ENCODE assay signal across 8 mouse cellular contexts in genomic region chr2:118899981-118900825, GRCm38 (mm10). TPM values are rescaled to one million over a fixed set of nuclear protein-coding genes. Genes with fewer than 3 reads are reported as not detected.
DNase-seq lines count a peak whose midpoint lies in the region; ATAC-seq and TF ChIP-seq lines count a peak whose summit lies in the region.

Gene Bahd1 (plus strand): TSS chr2:118900377.

- peak within 1 kb of the TSS; percentile 86 for H3K9ac ChIP-seq in MEL (ENCODE audit: control insufficient read depth, low read depth, low read length, poor library complexity, severe bottlenecking)
- H3K9ac ChIP-seq in heart, embryonic 12.5 days: peak within 1 kb of the TSS; percentile 90

- TF ChIP-seq EP300 in MEL (IDR thresholded peaks at IDR 0.05; ENCODE audit: low read depth in 1 of 2, low read length in 2 of 2): no peak

- H3K27ac ChIP-seq in MEL (ENCODE audit: control insufficient read depth, low read depth, low read length): peak within 1 kb of the TSS; percentile 21
- no peak within 1 kb of the TSS for H3K27ac ChIP-seq in heart, embryonic 12.5 days (ENCODE audit: poor library complexity, severe bottlenecking)
- H3K27ac ChIP-seq in olfactory bulb, adult 2 months (ENCODE audit: insufficient read depth, low read depth, low read length): peak within 1 kb of the TSS; percentile 52; the same call in 1 of the 2 replicates

- H3K27me3 ChIP-seq in MEL (ENCODE audit: control insufficient read depth in 1 of 2, insufficient read depth in 2 of 2, low read length in 2 of 2): no peaks in the 10 kb centered on the region; a peak in 1 of 4 replicates
- H3K27me3 ChIP-seq in heart, embryonic 12.5 days (replicated peaks): peaks cover 51% of the 10 kb centered on the region

- peaks cover 3 to 28% of the 10 kb centered on the region in 2 experiments for H3K4me1 ChIP-seq in MEL (ENCODE audit: control insufficient read depth in 1 of 2, insufficient read depth in 2 of 2, low read length in 2 of 2)
- peaks cover 51% of the 10 kb centered on the region for H3K4me1 ChIP-seq in heart, embryonic 12.5 days (replicated peaks)
- peaks cover 26% of the 10 kb centered on the region for H3K4me1 ChIP-seq in lung, adult 2 months (ENCODE audit: control insufficient read depth, insufficient read depth, low read length)
- peaks cover 60% of the 10 kb centered on the region for H3K4me1 ChIP-seq in olfactory bulb, adult 2 months (ENCODE audit: control insufficient read depth, insufficient read depth, low read length)

- H3K79me2 ChIP-seq in MEL (ENCODE audit: control insufficient read depth, insufficient read depth, low read length, poor library complexity): peaks cover 29% of the 10 kb centered on the region

- H3K4me3 ChIP-seq in MEL (ENCODE audit: control insufficient read depth in 1 of 2, insufficient read depth in 1 of 2, low read depth in 2 of 2, low read length in 2 of 2): peak within 1 kb of the TSS; percentile 45 to 73
- peak within 1 kb of the TSS; percentile 90 for H3K4me3 ChIP-seq in heart, embryonic 12.5 days
- H3K4me3 ChIP-seq in lung, adult 2 months (replicated peaks; ENCODE audit: extremely low read depth, low read depth, low read length): peak within 1 kb of the TSS; percentile 20
- peak within 1 kb of the TSS; percentile 88 for H3K4me3 ChIP-seq in olfactory bulb, adult 2 months (ENCODE audit: insufficient read depth, low read depth, low read length)

- peak within 1 kb of the TSS; percentile 97 for H3K4me2 ChIP-seq in heart, embryonic 12.5 days

- ATAC-seq in heart, embryonic 12.5 days (ENCODE audit: insufficient number of reproducible peaks, low FRiP score): no peak

- TF ChIP-seq CTCF in MEL (IDR thresholded peaks at IDR 0.05 in 2 of 3, conservative IDR thresholded peaks at IDR 0.05 in 1 of 3; ENCODE audit: control insufficient read depth in 1 of 3, insufficient read depth in 1 of 3, low read depth in 2 of 3, low read length in 3 of 3, poor library complexity in 1 of 3, severe bottlenecking in 1 of 3): no peak
- TF ChIP-seq CTCF in lung, adult 2 months (IDR thresholded peaks at IDR 0.05; ENCODE audit: insufficient read depth, low read length): no peak
- TF ChIP-seq CTCF in olfactory bulb, adult 2 months (IDR thresholded peaks at IDR 0.05; ENCODE audit: insufficient read depth, low read depth, low read length): no peak

- WGBS in heart, embryonic 12.5 days: 0% methylated on average over 32 of the region's 32 CpGs
- 2% methylated on average over 32 of the region's 32 CpGs for WGBS in lung, adult 2 months
- 4% methylated on average over 32 of the region's 32 CpGs for WGBS in olfactory bulb, adult 2 months

- DNase-seq in 416B (ENCODE audit: low read depth): peak; percentile 32
- peak; percentile 66 for DNase-seq in MEL (ENCODE audit: low read depth, low spot score)
- DNase-seq in embryo, embryonic 10 days (ENCODE audit: low spot score): peak; percentile 46
- peak; percentile 43 to 72 for DNase-seq in kidney, postnatal 25 days
- DNase-seq in lung, adult 2 months: peak; percentile 42
- DNase-seq in spleen, adult 12 weeks (ENCODE audit: low spot score): no peak

- H3K9me3 ChIP-seq in MEL (replicated peaks; ENCODE audit: insufficient read depth, low read length): no peaks in the 10 kb centered on the region
- no peaks in the 10 kb centered on the region for H3K9me3 ChIP-seq in heart, embryonic 12.5 days (replicated peaks)

- H3K36me3 ChIP-seq in MEL (ENCODE audit: control insufficient read depth in 1 of 2, insufficient read depth in 2 of 2, low read length in 2 of 2): peaks cover 0 to 17% of the 10 kb centered on the region in 2 experiments; a peak in 2 of 4 replicates
- H3K36me3 ChIP-seq in heart, embryonic 12.5 days: no peaks in the 10 kb centered on the region

- TF ChIP-seq POLR2A in MEL (IDR thresholded peaks at IDR 0.05; ENCODE audit: control insufficient read depth in 1 of 2, insufficient read depth in 1 of 2, low read depth in 1 of 2, low read length in 2 of 2, poor library complexity in 1 of 2): no peak
- no peak for TF ChIP-seq POLR2A in lung, adult 2 months (IDR thresholded peaks at IDR 0.05; ENCODE audit: borderline replicate concordance, extremely low read depth, low read depth, low read length)
- TF ChIP-seq POLR2A in olfactory bulb, adult 2 months (IDR thresholded peaks at IDR 0.05; ENCODE audit: insufficient read depth, low read depth, low read length): no peak

- TF ChIP-seq RAD21 in MEL (IDR thresholded peaks at IDR 0.05; ENCODE audit: low read depth, low read length): no peak

TF ChIP-seq in MEL, 35 proteins besides CTCF, POLR2A, EP300 and RAD21:
- no peak for TF ChIP-seq ZMIZ1 (IDR thresholded peaks at IDR 0.05; ENCODE audit: low read depth, low read length)
- 0 out of 2 replicates have a peak, but pooled peaks have one; percentile 36 for TF ChIP-seq MXI1 (IDR thresholded peaks at IDR 0.05; ENCODE audit: low read depth, low read length)
- TF ChIP-seq ZKSCAN1 (IDR thresholded peaks at IDR 0.05; ENCODE audit: low read depth, low read length): peak; percentile 80
- peak; percentile 38; the same call in 1 of the 2 replicates for TF ChIP-seq MAZ (IDR thresholded peaks at IDR 0.05; ENCODE audit: low read depth, low read length)
- no peak for TF ChIP-seq TAL1 (IDR thresholded peaks at IDR 0.05; ENCODE audit: low read length)
- TF ChIP-seq HCFC1 (IDR thresholded peaks at IDR 0.05; ENCODE audit: low read depth, low read length): no peak
- TF ChIP-seq TBP (IDR thresholded peaks at IDR 0.05; ENCODE audit: low read depth, low read length): no peak
- 0 out of 2 replicates have a peak, but pooled peaks have one; percentile 27 for TF ChIP-seq SIN3A (IDR thresholded peaks at IDR 0.05; ENCODE audit: low read length)

RNA-seq across cellular contexts. Expression of gene Bahd1, which starts in this region (rescaled TPM):
- total RNA-seq in MEL (2012; rRNA removed): 8.0 and 9.5 TPM in 2 replicates
- polyA plus RNA-seq in MEL (2012; ENCODE audit: insufficient read depth in 1 of 2, insufficient read length in 2 of 2, low read depth in 1 of 2, low replicate concordance in 2 of 2, missing spikeins in 1 of 2): 10 to 100 TPM in 1 of 2 experiments, not detected in 1; 24.7 TPM
- 4.5 and 4.8 TPM in 2 replicates for polyA plus RNA-seq in heart, embryonic 12.5 days (2016; fragmentation: Nextera tagmentation; extraction: Ambion mirVana)
- 18.7 and 21.0 TPM in 2 replicates for polyA plus RNA-seq in lung, adult 2 months (2012; rRNA removed)
- polyA plus RNA-seq in olfactory bulb, adult 2 months (2012; ENCODE audit: insufficient read depth, insufficient read length, low replicate concordance, missing spikeins): not detected in 2 replicates

Comparison
In these comparisons a context has a peak if more than half of its experiments do, and no peak if none do; other contexts are left out.
1. H3K4me3 ChIP-seq: peak in every context shown above with its lines; median percentile 90 in heart, embryonic 12.5 days; 88 in olfactory bulb, adult 2 months; 59 in MEL; 20 in lung, adult 2 months.